Mouse (Mus musculus) splenic B cell, adult 2 months (primary cell): ENCODE measurements around the gene Lpcat2b.
A peak's percentile ranks its signal among the peaks of the same experiment; 100 is the strongest.

ENCODE experiments used
- DNase-seq: peaks from one replicate; pipeline ENCODE4 v3.0.0-alpha.2; 2011; ENCODE audit warnings: low read depth, low spot score
- H3K27me3 ChIP-seq: 2 replicates; pipeline ENCODE4 v1.6.1; 2012; ENCODE audit warnings: mild to moderate bottlenecking, low read length, moderate library complexity, mixed read lengths; ENCODE audit not compliant: control insufficient read depth, poor library complexity, insufficient read depth, severe bottlenecking
- H3K36me3 ChIP-seq: 2 replicates; pipeline ENCODE4 v1.6.1; 2012; ENCODE audit warnings: mild to moderate bottlenecking, low read length, moderate library complexity, mixed read lengths; ENCODE audit not compliant: control insufficient read depth, poor library complexity, insufficient read depth, severe bottlenecking

Gene Lpcat2b

GRCm38 (mm10) chr5:107436185-107436584 lies 4.8 kb downstream of the Lpcat2b start:
- DNase-seq = no peak
- Histone ChIP-seq H3K36me3 (no peaks in the 10 kb centered on the region), H3K27me3 (no peaks in the 10 kb centered on the region)

GRCm38 (mm10) chr5:107436587-107437209 lies 5.3 kb downstream of the Lpcat2b start:
- Histone ChIP-seq H3K36me3 (no peaks in the 10 kb centered on the region), H3K27me3 (no peaks in the 10 kb centered on the region)
- DNase-seq = peak; percentile 6

GRCm38 (mm10) chr5:107437464-107438281 lies 6.3 kb downstream of the Lpcat2b start, which contains the start of gene Btbd8:
TSS of gene Btbd8 (plus strand) at chr5:107437997.
- DNase-seq = peak; percentile 97
- no peaks in the 10 kb centered on the region for H3K27me3 ChIP-seq
- H3K36me3 ChIP-seq = no peaks in the 10 kb centered on the region

DNA sequence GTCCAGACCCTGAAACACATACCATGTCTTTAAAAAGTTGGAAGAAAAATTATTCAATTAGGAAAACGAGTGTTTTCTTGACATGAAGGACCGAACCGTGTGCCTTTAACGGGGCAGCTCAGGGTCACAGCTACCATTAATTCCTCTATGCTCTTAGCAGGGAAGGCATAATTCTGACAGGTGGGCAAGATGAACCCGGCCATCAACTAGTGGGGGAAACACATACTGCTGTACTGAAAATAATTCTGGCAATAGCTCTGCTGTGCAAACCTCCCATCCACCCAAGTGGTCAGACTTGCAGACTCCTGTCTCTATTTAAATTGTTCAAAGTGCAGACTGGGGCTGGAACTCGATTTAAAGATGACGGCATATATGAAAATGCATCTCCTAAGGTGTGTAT lies 7.0 kb downstream of the Lpcat2b start:
- no peak for DNase-seq
- Histone ChIP-seq H3K36me3 (no peaks in the 10 kb centered on the region), H3K27me3 (no peaks in the 10 kb centered on the region)

DNA sequence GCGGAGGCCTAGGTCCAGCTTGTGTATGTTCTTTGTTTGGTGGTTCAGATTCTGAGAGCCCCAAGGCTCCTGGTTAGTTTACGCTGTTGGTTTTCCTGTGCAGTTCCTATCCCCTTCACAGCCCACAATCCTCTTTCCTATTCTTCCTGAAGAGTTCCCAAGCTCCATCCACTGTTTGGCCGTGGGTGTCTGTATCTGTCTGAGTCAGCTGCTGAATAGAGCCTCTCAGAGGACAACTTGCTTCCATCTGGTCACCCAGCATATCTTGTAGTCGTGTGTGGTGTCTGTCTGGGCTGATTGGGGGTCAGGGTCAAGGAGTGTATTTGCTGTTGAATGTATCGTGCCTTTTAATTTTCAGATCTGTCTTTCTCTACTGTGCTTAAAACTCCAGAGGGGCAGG lies 10.5 kb downstream of the Lpcat2b start:
- Histone ChIP-seq H3K27me3 (no peaks in the 10 kb centered on the region), H3K36me3 (no peaks in the 10 kb centered on the region)
- DNase-seq = no peak

DNA sequence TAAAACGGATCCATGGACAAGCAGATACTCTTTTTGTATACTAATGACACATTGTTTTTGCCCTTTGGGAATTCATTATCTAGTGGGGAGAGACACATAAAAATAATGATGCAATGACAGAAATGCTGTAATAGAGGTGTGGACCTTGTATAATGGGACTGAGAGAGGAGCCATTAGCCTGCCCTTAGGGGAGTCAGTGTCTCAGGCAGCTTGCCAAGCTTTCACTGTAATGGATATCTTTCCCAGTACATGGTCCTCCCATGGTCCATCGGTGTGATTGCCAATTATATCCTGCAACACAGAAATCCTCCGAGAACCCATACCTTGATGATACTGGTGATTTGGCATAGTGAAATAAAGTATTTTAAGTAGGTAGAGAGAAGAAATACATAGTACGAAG lies 12.9 kb downstream of the Lpcat2b start:
- no peak for DNase-seq
- H3K27me3 ChIP-seq = no peaks in the 10 kb centered on the region
- H3K36me3 ChIP-seq = no peaks in the 10 kb centered on the region; the same call in 1 of the 2 replicates

DNA sequence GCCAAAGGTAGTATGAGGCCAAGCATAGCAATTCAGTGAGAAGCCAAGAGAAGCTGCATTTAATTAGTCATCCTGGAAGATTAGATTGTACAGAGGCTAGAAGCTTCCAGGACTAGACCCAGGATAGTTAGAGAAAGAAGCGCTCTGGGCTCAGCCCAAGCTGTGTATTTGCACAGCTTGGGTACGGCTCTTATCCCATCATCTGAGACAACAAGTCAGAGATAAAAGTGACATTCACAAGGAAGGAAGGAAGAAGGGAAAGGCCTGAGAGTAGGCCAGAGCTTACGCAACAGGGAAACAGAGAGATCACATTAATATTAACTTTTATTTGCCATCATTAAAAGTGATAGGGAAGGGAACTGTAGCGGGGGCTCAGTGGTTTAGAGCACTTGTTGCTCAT lies 16.6 kb downstream of the Lpcat2b start:
- Histone ChIP-seq H3K27me3 (no peaks in the 10 kb centered on the region), H3K36me3 (peaks cover 3% of the 10 kb centered on the region; the same call in 1 of the 2 replicates)
- DNase-seq = no peak

- peaks cover 3% of the 10 kb centered on the region; the same call in 1 of the 2 replicates for H3K36me3 ChIP-seq
- no peak for DNase-seq
- H3K27me3 ChIP-seq = no peaks in the 10 kb centered on the region
Measured at GRCm38 (mm10) chr5:107448784-107449183, 17.4 kb downstream of the Lpcat2b start.

- H3K36me3 ChIP-seq = peaks cover 3% of the 10 kb centered on the region; the same call in 1 of the 2 replicates
- DNase-seq = no peak
- H3K27me3 ChIP-seq = no peaks in the 10 kb centered on the region
Measured at GRCm38 (mm10) chr5:107449620-107450019, 18.3 kb downstream of the Lpcat2b start.

- H3K27me3 ChIP-seq = no peaks in the 10 kb centered on the region
- no peak for DNase-seq
- H3K36me3 ChIP-seq = peaks cover 3% of the 10 kb centered on the region; the same call in 1 of the 2 replicates
Measured at GRCm38 (mm10) chr5:107450299-107450698, 18.9 kb downstream of the Lpcat2b start.

GRCm38 (mm10) chr5:107462147-107463076 lies 31.1 kb downstream of the Lpcat2b start:
- no peaks in the 10 kb centered on the region for H3K27me3 ChIP-seq
- DNase-seq = no peak
- no peaks in the 10 kb centered on the region for H3K36me3 ChIP-seq

- no peak for DNase-seq
- Histone ChIP-seq H3K36me3 (no peaks in the 10 kb centered on the region), H3K27me3 (no peaks in the 10 kb centered on the region)
Measured at GRCm38 (mm10) chr5:107466501-107466900, 35.2 kb downstream of the Lpcat2b start.

DNA sequence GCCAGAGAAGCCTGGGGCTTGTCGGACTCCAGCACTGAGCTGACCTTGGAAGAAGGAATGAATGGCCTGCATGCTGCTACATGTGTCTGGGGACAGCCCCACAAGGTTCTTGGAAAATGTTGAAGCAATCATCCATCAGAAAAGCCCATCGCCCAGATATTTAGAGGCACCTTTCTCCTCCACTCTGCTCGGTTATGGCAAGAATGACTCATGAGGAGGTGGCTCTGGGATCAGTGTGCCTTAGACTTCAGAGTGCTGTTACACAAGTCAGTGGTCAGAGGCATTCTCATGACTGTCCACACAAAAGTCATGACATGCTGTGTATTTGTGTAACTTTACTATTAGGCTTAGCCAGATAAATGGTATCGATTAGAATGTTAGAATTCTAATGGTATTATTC lies 35.7 kb downstream of the Lpcat2b start:
- no peak for DNase-seq
- Histone ChIP-seq H3K36me3 (no peaks in the 10 kb centered on the region), H3K27me3 (no peaks in the 10 kb centered on the region)

DNA sequence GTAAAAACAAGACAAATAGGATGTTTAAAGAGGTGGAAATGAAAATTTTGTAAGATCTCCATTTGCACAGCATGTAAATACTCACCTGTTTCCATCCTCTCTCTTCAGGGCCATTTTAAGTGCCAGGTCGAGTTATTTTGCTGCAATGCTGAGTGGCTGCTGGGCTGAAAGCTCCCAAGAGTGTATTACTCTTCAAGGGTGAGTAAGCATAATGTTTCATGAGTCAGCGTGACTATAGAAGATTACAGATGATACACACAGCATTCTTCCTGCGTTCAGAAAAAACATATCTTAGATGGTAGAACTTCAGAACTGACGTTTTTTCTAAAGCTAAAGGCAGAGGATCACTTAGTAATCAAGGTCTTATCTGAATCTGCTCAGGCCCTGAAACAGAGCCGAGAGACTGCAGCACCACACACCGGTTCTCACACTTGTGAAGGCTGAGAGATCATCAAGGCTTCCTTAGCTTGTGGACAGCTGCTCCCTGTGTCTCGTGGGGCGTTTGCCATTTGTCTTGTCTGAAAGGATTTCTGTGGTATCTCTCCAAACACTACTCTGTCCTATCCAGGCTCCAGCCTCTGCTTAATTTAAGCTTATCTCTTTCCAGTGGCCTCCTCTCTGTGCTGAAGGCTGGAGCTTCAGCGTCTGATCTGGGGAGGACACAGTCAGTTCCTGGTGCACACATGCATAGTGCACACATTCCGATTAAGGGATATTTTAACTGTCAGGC lies 39.4 kb downstream of the Lpcat2b start:
- DNase-seq = no peak
- Histone ChIP-seq H3K36me3 (no peaks in the 10 kb centered on the region), H3K27me3 (no peaks in the 10 kb centered on the region)
